Mouse (Mus musculus) hindbrain, postnatal 0 days (tissue): ENCODE results near the gene Fgfr1op. TPM values are rescaled to one million over a fixed set of nuclear protein-coding genes. Genes with fewer than 3 reads are reported as not detected.

Source experiments
- ATAC-seq: fragments of 200-750 bp; cut with Nextera tagmentation; 2 replicates; pipeline ENCODE4 v1.8.0; 2017; ENCODE audit warnings: mild to moderate bottlenecking, moderate TSS enrichment, moderate library complexity
- DNase-seq: peaks from one replicate; pipeline ENCODE4 v3.0.0-alpha.2; 2015; ENCODE audit warnings: low spot score
- H3K27ac ChIP-seq: fragments of 300-500 bp; sonication (generic); 2 replicates; pipeline ENCODE4 v1.5.1; 2014; ENCODE audit warnings: mild to moderate bottlenecking
- H3K27me3 ChIP-seq: fragments of 300-500 bp; sonication (generic); 2 replicates; pipeline ENCODE4 v1.6.1; 2014; ENCODE audit warnings: low read length, mixed read lengths; ENCODE audit not compliant: insufficient read depth
- H3K36me3 ChIP-seq: fragments of 300-500 bp; sonication (generic); 2 replicates; pipeline ENCODE4 v1.6.1; 2014; ENCODE audit warnings: low read length, mixed read lengths; ENCODE audit not compliant: insufficient read depth
- H3K4me1 ChIP-seq: fragments of 300-500 bp; sonication (generic); 2 replicates; pipeline ENCODE4 v1.6.1; 2014; ENCODE audit warnings: antibody characterized with exemption, low read length, mixed read lengths; ENCODE audit not compliant: insufficient read depth
- H3K4me2 ChIP-seq: fragments of 300-500 bp; sonication (generic); 2 replicates; pipeline ENCODE4 v1.6.1; 2014; ENCODE audit warnings: low read depth, mild to moderate bottlenecking, low read length, moderate library complexity, mixed read lengths
- H3K4me3 ChIP-seq: fragments of 300-500 bp; sonication (generic); 2 replicates; pipeline ENCODE4 v1.5.1; 2014; ENCODE audit warnings: low read length
- H3K9ac ChIP-seq: fragments of 300-500 bp; sonication (generic); replicated peaks from 2 replicates; pipeline ENCODE4 v1.6.1; 2014; ENCODE audit warnings: mild to moderate bottlenecking, low read length, moderate library complexity, mixed read lengths
- H3K9me3 ChIP-seq: fragments of 300-500 bp; sonication (generic); 2 replicates; pipeline ENCODE4 v1.6.1; 2016; ENCODE audit warnings: low read length, mixed read lengths
- CTCF ChIP-seq: IDR thresholded peaks from 2 replicates; pipeline ENCODE4 v1.5.1; 2016; ENCODE audit warnings: antibody characterized with exemption, control low read depth, low read depth
- WGBS: fragments of 180-500 bp; shearing (Covaris S2); extraction: QIAGEN DNeasy Blood & Tissue Kit; methylation state at CpG from one replicate; pipeline ENCODE4 v1.1.7; 2014; 5-methylcytosine and 5-hydroxymethylcytosine counted together
- polyA plus RNA-seq: library from polyadenylated mRNA; unstranded; fragments of >200 nt; fragmentation: Nextera tagmentation; extraction: Ambion mirVana; gene quantifications from 2 replicates; pipeline ENCODE4 v1.2.1, GENCODE M21; 2015
- total RNA-seq: library from RNA; depleted of rRNA; stranded (reverse); fragments of >200 nt; gene quantifications from 2 replicates; pipeline ENCODE4 v1.2.3, GENCODE M21; 2014; rRNA removed

Fgfr1op gene
- total and polyA plus RNA-seq, 2 experiments from 2014 or later: 11.8 to 18.6 TPM

DNA sequence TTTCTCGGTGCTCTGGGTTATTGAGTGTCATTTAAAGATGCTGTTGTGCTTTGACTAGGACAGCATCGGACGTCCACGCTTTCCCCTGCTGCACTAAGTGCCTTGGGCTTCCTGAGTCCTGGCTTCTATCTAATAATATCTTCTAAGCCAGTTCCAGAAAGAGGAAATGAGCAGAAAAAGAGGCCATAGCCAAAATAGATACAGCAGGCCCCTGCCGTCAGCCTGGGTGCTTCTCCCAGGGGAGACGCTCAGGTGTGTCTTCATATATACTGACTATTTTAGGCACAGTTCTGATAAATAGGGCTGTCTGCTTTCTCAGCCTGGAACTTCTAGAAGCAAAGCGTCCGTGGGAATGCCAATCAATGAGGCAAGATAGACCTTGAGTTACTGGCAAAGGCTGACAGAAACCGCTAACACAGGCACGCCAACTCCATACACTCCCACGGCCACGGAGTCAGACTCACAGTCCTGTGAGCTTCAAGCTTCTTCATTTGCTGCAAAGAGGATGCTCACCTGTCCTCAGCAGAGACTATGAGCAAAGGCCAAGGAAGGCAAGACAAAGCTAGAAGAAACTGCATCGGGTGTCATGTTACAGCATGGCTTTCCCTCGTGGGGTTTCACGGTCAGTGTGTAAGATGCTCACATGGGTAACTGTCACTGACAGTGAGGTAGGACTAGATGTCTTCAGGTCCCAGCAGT, 72.9 kb downstream of the Fgfr1op start:
- Histone ChIP-seq H3K4me3 (no peak overlapping the region), H3K9me3 (no peaks in the 10 kb centered on the region), H3K27me3 (no peaks in the 10 kb centered on the region), H3K4me1 (no peaks in the 10 kb centered on the region), H3K27ac (no peak overlapping the region), H3K36me3 (no peaks in the 10 kb centered on the region), H3K9ac (no peak overlapping the region), H3K4me2 (no peak overlapping the region)
- WGBS: 82% methylated on average over 15 of the region's 15 CpGs
- DNase-seq: no peak
- ATAC-seq: no peak
- TF ChIP-seq CTCF: no peak

DNA sequence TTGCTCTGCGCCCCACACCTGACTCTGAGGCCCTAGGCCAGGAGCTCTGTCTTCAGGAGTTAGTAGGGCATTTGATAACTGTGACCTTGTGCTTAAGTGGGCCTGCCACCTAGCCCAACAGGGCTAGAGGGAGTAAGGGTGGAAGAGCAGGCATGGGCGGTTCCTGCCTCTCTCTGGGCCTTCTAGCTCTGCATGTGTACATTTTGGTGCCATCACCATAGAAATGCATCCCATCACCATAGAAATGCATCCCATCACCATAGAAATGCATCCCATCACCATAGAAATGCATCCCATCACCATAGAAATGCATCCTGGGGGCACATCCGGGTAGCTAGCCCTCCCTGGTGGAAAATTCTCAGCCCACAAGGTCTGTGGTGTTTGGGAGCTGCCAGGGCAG, 74.3 kb downstream of the Fgfr1op start:
- 56% methylated on average over 3 of the region's 3 CpGs for WGBS
- no peak for DNase-seq

DNA sequence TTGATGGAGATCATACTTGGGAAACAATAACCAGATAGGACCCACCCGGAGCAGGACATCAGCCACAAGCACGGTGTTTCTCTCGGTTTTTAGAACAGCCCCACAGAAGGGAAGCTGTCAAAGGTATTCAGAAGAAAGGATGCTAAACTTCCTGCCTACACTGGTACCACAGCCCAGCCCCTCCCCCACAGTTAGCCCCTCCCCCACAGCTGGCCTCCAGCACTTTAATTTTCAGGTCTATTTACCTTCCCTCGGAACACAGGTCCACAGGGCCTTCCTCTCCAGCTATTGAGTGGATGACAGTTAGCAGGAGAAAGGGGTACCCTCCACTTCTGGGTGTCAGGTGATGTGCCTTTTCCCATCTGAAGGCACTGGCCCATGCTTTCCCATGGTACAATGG, 75.2 kb downstream of the Fgfr1op start:
- no peak overlapping the region for H3K9ac ChIP-seq
- ATAC-seq (no peak), DNase-seq (no peak)
- no peaks in the 10 kb centered on the region for H3K36me3 ChIP-seq
- TF ChIP-seq CTCF: no peak
- H3K4me3 ChIP-seq: no peak overlapping the region
- H3K27me3 ChIP-seq: no peaks in the 10 kb centered on the region
- 81% methylated on average over 4 of the region's 4 CpGs for WGBS
- no peaks in the 10 kb centered on the region for H3K4me1 ChIP-seq
- no peak overlapping the region for H3K27ac ChIP-seq
- no peaks in the 10 kb centered on the region for H3K9me3 ChIP-seq
- H3K4me2 ChIP-seq: no peak overlapping the region

More for the DNA sequence above, 74.3 kb downstream of the Fgfr1op start:
- no peak for TF ChIP-seq CTCF
- Histone ChIP-seq H3K4me3 (no peak overlapping the region), H3K36me3 (no peaks in the 10 kb centered on the region), H3K27ac (no peak overlapping the region), H3K4me1 (no peaks in the 10 kb centered on the region), H3K9me3 (no peaks in the 10 kb centered on the region), H3K9ac (no peak overlapping the region), H3K27me3 (no peaks in the 10 kb centered on the region), H3K4me2 (no peak overlapping the region)
- no peak for ATAC-seq

DNA sequence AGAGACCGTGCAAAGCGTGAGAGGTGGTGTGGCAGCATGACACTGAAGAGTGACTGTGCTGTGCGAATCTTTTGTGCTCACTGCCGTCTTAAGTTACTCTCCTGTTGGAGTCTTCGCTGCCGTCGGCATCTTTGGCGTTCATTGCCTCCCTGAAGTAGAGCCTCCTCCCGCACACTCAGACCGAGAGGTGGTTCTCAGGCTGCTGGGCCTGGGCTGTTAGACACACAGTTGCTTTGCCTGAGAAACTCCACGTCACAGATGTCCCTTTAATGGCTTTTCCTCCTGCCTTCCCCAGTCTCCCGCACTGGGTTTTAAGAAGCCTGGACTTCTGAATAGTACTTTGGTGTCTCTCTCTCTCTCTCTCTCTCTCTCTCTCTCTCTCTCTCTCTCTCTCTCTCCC, 76.3 kb downstream of the Fgfr1op start:
- Histone ChIP-seq H3K27ac (no peak overlapping the region), H3K36me3 (no peaks in the 10 kb centered on the region), H3K27me3 (no peaks in the 10 kb centered on the region), H3K9ac (no peak overlapping the region), H3K9me3 (no peaks in the 10 kb centered on the region), H3K4me1 (no peaks in the 10 kb centered on the region), H3K4me2 (no peak overlapping the region), H3K4me3 (no peak overlapping the region)
- WGBS: 73% methylated on average over 12 of the region's 12 CpGs
- DNase-seq (no peak), ATAC-seq (no peak)
- TF ChIP-seq CTCF: no peak

DNA sequence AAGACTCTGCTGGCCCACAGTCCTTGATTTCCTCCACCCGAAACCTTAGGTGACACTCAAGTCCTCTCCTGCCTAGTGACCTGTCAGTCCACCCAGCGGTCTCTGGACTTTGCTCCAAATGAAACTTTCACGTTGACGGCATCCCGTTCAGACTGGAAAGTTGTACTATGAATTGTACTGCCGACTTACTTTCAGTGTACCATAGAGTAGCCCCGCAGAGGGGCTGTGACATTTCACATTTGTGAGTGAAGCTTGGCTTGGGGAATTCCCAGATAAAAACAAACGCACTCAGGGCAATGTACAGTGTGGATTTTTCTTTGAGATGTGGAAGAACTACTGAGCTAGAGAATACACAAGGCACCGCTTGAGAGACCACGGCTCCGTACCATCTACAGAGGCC, 76.9 kb downstream of the Fgfr1op start:
- no peak for DNase-seq
- no peak overlapping the region for H3K27ac ChIP-seq
- WGBS: 89% methylated on average over 11 of the region's 11 CpGs
- H3K36me3 ChIP-seq: no peaks in the 10 kb centered on the region
- H3K9ac ChIP-seq: no peak overlapping the region
- no peak overlapping the region for H3K4me3 ChIP-seq
- no peaks in the 10 kb centered on the region for H3K9me3 ChIP-seq
- TF ChIP-seq CTCF: no peak
- H3K4me1 ChIP-seq: no peaks in the 10 kb centered on the region
- H3K4me2 ChIP-seq: no peak overlapping the region
- ATAC-seq: no peak
- no peaks in the 10 kb centered on the region for H3K27me3 ChIP-seq

DNA sequence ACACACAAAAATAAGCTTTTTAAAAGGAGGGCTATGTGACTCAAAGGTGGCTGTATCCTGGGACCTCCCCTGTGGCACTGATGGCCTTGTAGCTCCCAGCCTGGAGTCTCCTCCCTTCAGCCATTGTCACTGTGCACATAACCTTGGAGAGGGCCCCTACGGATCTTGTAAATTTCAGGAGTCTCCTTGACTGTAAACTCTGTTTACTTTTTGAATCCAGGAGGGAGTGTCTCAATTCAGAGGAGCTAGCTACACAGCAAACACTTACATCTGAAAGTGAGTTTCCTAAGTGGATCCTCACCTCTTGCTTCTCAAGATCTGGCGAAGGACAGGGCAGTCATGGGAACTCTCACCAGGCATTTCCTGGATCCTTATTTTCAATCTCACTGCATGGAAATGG, 78.8 kb downstream of the Fgfr1op start:
- Histone ChIP-seq H3K36me3 (no peaks in the 10 kb centered on the region), H3K27ac (no peak overlapping the region), H3K9me3 (no peaks in the 10 kb centered on the region), H3K27me3 (no peaks in the 10 kb centered on the region), H3K9ac (no peak overlapping the region), H3K4me1 (no peaks in the 10 kb centered on the region), H3K4me2 (no peak overlapping the region), H3K4me3 (no peak overlapping the region)
- WGBS: 81% methylated on average over 2 of the region's 2 CpGs
- ATAC-seq: no peak
- no peak for DNase-seq
- TF ChIP-seq CTCF: no peak

DNA sequence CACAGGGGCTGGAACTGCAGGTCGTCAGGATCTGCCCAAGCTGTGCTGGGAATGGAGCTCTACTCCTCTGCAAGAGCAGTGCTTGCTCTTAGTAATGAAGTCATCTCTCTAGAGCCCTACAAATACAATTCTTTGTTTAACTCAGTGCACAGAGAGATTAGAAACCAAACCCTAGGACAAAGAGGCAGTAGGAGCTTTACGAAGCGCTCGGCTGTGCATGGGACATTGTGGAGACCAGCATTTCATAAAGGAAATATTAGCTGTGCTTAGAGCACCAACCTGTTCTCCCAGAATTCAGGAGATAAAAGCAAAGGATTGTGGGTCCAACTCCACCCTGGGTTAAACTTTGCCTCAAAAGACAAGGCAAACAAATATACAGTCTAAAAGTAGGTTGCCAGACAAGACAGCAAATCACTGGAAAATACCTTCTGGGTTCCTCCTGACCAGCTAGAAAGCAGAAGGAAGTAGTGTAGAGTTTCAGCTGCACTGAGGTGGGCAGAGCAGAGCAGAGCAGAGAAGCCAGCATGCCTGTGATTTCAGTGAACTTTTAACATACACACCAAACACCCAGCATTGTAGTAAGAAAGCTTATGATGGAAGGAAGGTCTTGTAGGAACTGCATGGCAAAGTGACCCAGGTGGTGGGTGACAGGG, 80.9 kb downstream of the Fgfr1op start:
- Histone ChIP-seq H3K27ac (no peak overlapping the region), H3K9me3 (no peaks in the 10 kb centered on the region), H3K4me2 (no peak overlapping the region), H3K36me3 (no peaks in the 10 kb centered on the region), H3K4me1 (no peaks in the 10 kb centered on the region), H3K27me3 (no peaks in the 10 kb centered on the region), H3K9ac (no peak overlapping the region), H3K4me3 (no peak overlapping the region)
- no peak for TF ChIP-seq CTCF
- DNase-seq (no peak), ATAC-seq (no peak)
- 81% methylated on average over 4 of the region's 4 CpGs for WGBS

Other genes starting within 250 kb of the Fgfr1op start
- 1.4 TPM in 2 replicates for gene Tagap, start 239.5 kb upstream of the Fgfr1op start, total RNA-seq
- 0.33 and 0.37 TPM in 2 replicates for gene Tagap, start 239.5 kb upstream of the Fgfr1op start, polyA plus RNA-seq
- gene Rsph3a, start 219.9 kb upstream of the Fgfr1op start, total RNA-seq: 38.7 and 65.3 TPM in 2 replicates
- 64.7 and 67.4 TPM in 2 replicates for gene Rsph3a, start 219.9 kb upstream of the Fgfr1op start, polyA plus RNA-seq
- gene Gm49673, start 17.7 kb upstream of the Fgfr1op start, total RNA-seq: 1.6 and 6.0 TPM in 2 replicates
- gene Gm49673, start 17.7 kb upstream of the Fgfr1op start, polyA plus RNA-seq: 0.35 and 0.79 TPM in 2 replicates
- gene Rnaset2a, start 17.4 kb upstream of the Fgfr1op start, total RNA-seq: 13.7 and 26.9 TPM in 2 replicates
- 24.0 and 25.4 TPM in 2 replicates for gene Rnaset2a, start 17.4 kb upstream of the Fgfr1op start, polyA plus RNA-seq
- not detected in 2 replicates for gene Ccr6, start 70.5 kb downstream of the Fgfr1op start, total RNA-seq
- gene Ccr6, start 70.5 kb downstream of the Fgfr1op start, polyA plus RNA-seq: not detected in 2 replicates
- 485 and 522 TPM in 2 replicates for gene Mpc1, start 117.4 kb downstream of the Fgfr1op start, total RNA-seq
- gene Mpc1, start 117.4 kb downstream of the Fgfr1op start, polyA plus RNA-seq: 608 and 645 TPM in 2 replicates
- 74.5 and 98.7 TPM in 2 replicates for gene Sft2d1, start 145.6 kb downstream of the Fgfr1op start, total RNA-seq
- gene Sft2d1, start 145.6 kb downstream of the Fgfr1op start, polyA plus RNA-seq: 171 and 172 TPM in 2 replicates
- 40.9 and 41.2 TPM in 2 replicates for gene Prr18, start 172.0 kb downstream of the Fgfr1op start, total RNA-seq
- gene Prr18, start 172.0 kb downstream of the Fgfr1op start, polyA plus RNA-seq: 17.6 and 18.0 TPM in 2 replicates
- 0.10 and 0.11 TPM in 2 replicates for gene T2, start 190.5 kb downstream of the Fgfr1op start, total RNA-seq
- gene T2, start 190.5 kb downstream of the Fgfr1op start, polyA plus RNA-seq: 0.55 and 0.69 TPM in 2 replicates